Mouse (Mus musculus) CH12.LX (cell line): ENCODE measurements around the gene Ttn. TPM values are rescaled to one million over a fixed set of nuclear protein-coding genes. Genes with fewer than 3 reads are reported as not detected.

Source experiments
- DNase-seq: peaks from one replicate; pipeline ENCODE4 v3.0.0-alpha.2; 2013; ENCODE audit errors: extremely low read depth
- H3K27ac ChIP-seq: 2 replicates; pipeline ENCODE4 v1.5.1; 2012; ENCODE audit warnings: low read depth, mild to moderate bottlenecking, control low read depth, moderate library complexity; ENCODE audit not compliant: insufficient read depth
- H3K27me3 ChIP-seq: replicated peaks from 2 replicates; pipeline ENCODE3; 2012; ENCODE audit warnings: inconsistent platforms
- H3K36me3 ChIP-seq, 2 experiments: replicated peaks in 1 of 2; 2 replicates each; pipeline versions ENCODE3 to v1.6.1; 2012; ENCODE audit warnings: inconsistent platforms in 1 of 2, low read length in 1 of 2, mild to moderate bottlenecking in 1 of 2, mixed read lengths in 1 of 2, moderate library complexity in 1 of 2; ENCODE audit not compliant: control insufficient read depth in 1 of 2, insufficient read depth in 1 of 2
- H3K4me1 ChIP-seq, 2 experiments: 2 replicates each; pipeline ENCODE4 v1.6.1; 2012; ENCODE audit warnings: inconsistent platforms in 1 of 2, moderate library complexity in 1 of 2; ENCODE audit not compliant: insufficient read depth in 2 of 2, control insufficient read depth in 1 of 2
- H3K4me2 ChIP-seq: 2 replicates; pipeline ENCODE4 v1.6.1; 2012; ENCODE audit warnings: low read depth, mild to moderate bottlenecking, control low read depth; ENCODE audit not compliant: poor library complexity, insufficient read depth, severe bottlenecking
- H3K4me3 ChIP-seq, 3 experiments: fragments of 150-350 bp in 1 of 3; sonication (generic) in 1 of 3; replicated peaks in 1 of 3; 2 replicates each; pipeline versions ENCODE3 to v1.5.1; 2011 to 2012; ENCODE audit warnings: low read depth in 2 of 3, low read length in 2 of 3, mild to moderate bottlenecking in 2 of 3, moderate library complexity in 2 of 3, control low read depth in 1 of 3, improper control_type of control experiment in 1 of 3, inconsistent platforms in 1 of 3, mixed read lengths in 1 of 3; ENCODE audit not compliant: poor library complexity in 1 of 3
- H3K79me2 ChIP-seq: replicated peaks from 2 replicates; pipeline ENCODE4 v1.6.1; 2012; ENCODE audit warnings: mild to moderate bottlenecking, moderate library complexity; ENCODE audit not compliant: control insufficient read depth, poor library complexity, insufficient read depth, severe bottlenecking; ENCODE audit errors: extremely low read depth
- H3K9ac ChIP-seq: 2 replicates; pipeline ENCODE4 v1.6.1; 2012; ENCODE audit warnings: low read depth, mild to moderate bottlenecking, control low read depth, moderate library complexity; ENCODE audit not compliant: insufficient read depth
- H3K9me3 ChIP-seq: replicated peaks from 2 replicates; pipeline ENCODE3; 2012; ENCODE audit warnings: low read length, inconsistent platforms, mixed read lengths
- BHLHE40 ChIP-seq: IDR thresholded peaks from 2 replicates; pipeline ENCODE4 v1.6.1; 2011; ENCODE audit warnings: mild to moderate bottlenecking, low read depth, low read length, improper control_type of control experiment
- CHD1 ChIP-seq: IDR thresholded peaks from 2 replicates; pipeline ENCODE4 v1.6.1; 2012; ENCODE audit warnings: low read depth, low read length, improper control_type of control experiment, inconsistent platforms
- CHD2 ChIP-seq: IDR thresholded peaks from 2 replicates; pipeline ENCODE4 v1.6.1; 2011; ENCODE audit warnings: low read length, improper control_type of control experiment
- CTCF ChIP-seq, 2 experiments: IDR thresholded peaks in 1 of 2; conservative IDR thresholded peaks in 1 of 2; 2 replicates each; pipeline ENCODE4 v1.5.1; 2011 to 2012; ENCODE audit warnings: low read depth in 2 of 2, low read length in 2 of 2, improper control_type of control experiment in 1 of 2, inconsistent platforms in 1 of 2, mild to moderate bottlenecking in 1 of 2, moderate library complexity in 1 of 2
- EP300 ChIP-seq: IDR thresholded peaks from 2 replicates; pipeline ENCODE4 v1.6.1; 2011; ENCODE audit warnings: low read length, improper control_type of control experiment
- ETS1 ChIP-seq: conservative IDR thresholded peaks from 2 replicates; pipeline ENCODE4 v1.6.1; 2012; ENCODE audit warnings: low read depth, mild to moderate bottlenecking, inconsistent platforms, low read length, improper control_type of control experiment, moderate library complexity
- GABPA ChIP-seq: IDR thresholded peaks from 2 replicates; pipeline ENCODE4 v1.6.1; 2012; ENCODE audit warnings: low read depth, low read length, improper control_type of control experiment, inconsistent platforms; ENCODE audit not compliant: insufficient replicate concordance
- HCFC1 ChIP-seq: IDR thresholded peaks from 2 replicates; pipeline ENCODE4 v1.6.1; 2012; ENCODE audit warnings: low read depth, mild to moderate bottlenecking, inconsistent platforms, low read length, improper control_type of control experiment
- IRF4 ChIP-seq: IDR thresholded peaks from 2 replicates; pipeline ENCODE4 v1.6.1; 2014; ENCODE audit warnings: low read depth, mild to moderate bottlenecking, inconsistent platforms, low read length, improper control_type of control experiment
- JUN ChIP-seq: IDR thresholded peaks from 2 replicates; pipeline ENCODE4 v1.6.1; 2011; ENCODE audit warnings: low read depth, mild to moderate bottlenecking, low read length, improper control_type of control experiment, moderate library complexity; ENCODE audit not compliant: insufficient read depth
- JUND ChIP-seq: conservative IDR thresholded peaks from 2 replicates; pipeline ENCODE4 v1.6.1; 2011; ENCODE audit warnings: low read depth, low read length, improper control_type of control experiment
- MAFK ChIP-seq: IDR thresholded peaks from 2 replicates; pipeline ENCODE4 v1.6.1; 2011; ENCODE audit warnings: low read length, improper control_type of control experiment; ENCODE audit not compliant: insufficient replicate concordance
- MEF2A ChIP-seq: IDR thresholded peaks from 2 replicates; pipeline ENCODE4 v1.6.1; 2014; ENCODE audit warnings: low read depth, mild to moderate bottlenecking, inconsistent platforms, low read length, improper control_type of control experiment, borderline replicate concordance
- NELFE ChIP-seq: IDR thresholded peaks from 2 replicates; pipeline ENCODE4 v1.6.1; 2011; ENCODE audit warnings: low read depth, low read length, improper control_type of control experiment
- PAX5 ChIP-seq: IDR thresholded peaks from 2 replicates; pipeline ENCODE4 v1.6.1; 2012; ENCODE audit warnings: low read length, inconsistent platforms, mixed read lengths
- POLR2A ChIP-seq: IDR thresholded peaks from 2 replicates; pipeline ENCODE4 v1.6.1; 2011; ENCODE audit warnings: low read depth, mild to moderate bottlenecking, improper control_type of control experiment, low read length
- POLR2AphosphoS2 ChIP-seq: IDR thresholded peaks from 2 replicates; pipeline ENCODE4 v1.6.1; 2011; ENCODE audit warnings: low read depth, low read length, improper control_type of control experiment
- RCOR1 ChIP-seq: conservative IDR thresholded peaks from 2 replicates; pipeline ENCODE4 v1.6.1; 2012; ENCODE audit warnings: low read depth, mild to moderate bottlenecking, inconsistent platforms, low read length, improper control_type of control experiment
- SIN3A ChIP-seq: IDR thresholded peaks from 2 replicates; pipeline ENCODE4 v1.6.1; 2012; ENCODE audit warnings: low read length, improper control_type of control experiment, inconsistent platforms
- SMC3 ChIP-seq: IDR thresholded peaks from 2 replicates; pipeline ENCODE4 v1.6.1; 2011; ENCODE audit warnings: low read depth, low read length, improper control_type of control experiment
- TBP ChIP-seq: conservative IDR thresholded peaks from 2 replicates; pipeline ENCODE4 v1.6.1; 2011; ENCODE audit warnings: low read depth, low read length, improper control_type of control experiment
- TCF12 ChIP-seq: IDR thresholded peaks from 2 replicates; pipeline ENCODE4 v1.6.1; 2014; ENCODE audit warnings: low read depth, mild to moderate bottlenecking, inconsistent platforms, low read length, improper control_type of control experiment
- UBTF ChIP-seq: IDR thresholded peaks from 2 replicates; pipeline ENCODE4 v1.6.1; 2012; ENCODE audit warnings: low read depth, mild to moderate bottlenecking, inconsistent platforms, low read length, improper control_type of control experiment, moderate library complexity
- USF1 ChIP-seq: IDR thresholded peaks from 2 replicates; pipeline ENCODE4 v1.6.1; 2014; ENCODE audit warnings: low read depth, mild to moderate bottlenecking, inconsistent platforms, low read length, improper control_type of control experiment
- ZC3H11A ChIP-seq: IDR thresholded peaks from 2 replicates; pipeline ENCODE4 v1.6.1; 2012; ENCODE audit warnings: low read depth, mild to moderate bottlenecking, inconsistent platforms, low read length, improper control_type of control experiment
- ZKSCAN1 ChIP-seq: IDR thresholded peaks from 2 replicates; pipeline ENCODE4 v1.6.1; 2012; ENCODE audit warnings: low read depth, inconsistent platforms, low read length, improper control_type of control experiment, borderline replicate concordance
- ZNF384 ChIP-seq: IDR thresholded peaks from 2 replicates; pipeline ENCODE4 v1.6.1; 2012; ENCODE audit warnings: low read depth, low read length, improper control_type of control experiment, inconsistent platforms
- dilution Hi-C: fragments of 300-500 bp; cut with MboI; formaldehyde crosslinking; loops from 2 replicates; pipeline ENCODE4 v1.14.3; 2020; ENCODE audit warnings: low sequenced_read_pairs; ENCODE audit not compliant: extremely low pct_unique_long_range_greater_than_20kb, extremely low pct_ligation_motif_present
- in situ Hi-C: fragments of 300-500 bp; cut with MboI; formaldehyde crosslinking; loops from 3 replicates; pipeline ENCODE4 v1.14.3; 2019; ENCODE audit warnings: low sequenced_read_pairs, low pct_ligation_motif_present, low pct_unique_long_range_greater_than_20kb, mixed read lengths
- polyA plus RNA-seq: library from polyadenylated mRNA; unstranded; fragments of >175 nt; gene quantifications from 2 replicates; pipeline ENCODE4 v1.2.1, GENCODE M21; 2012; ENCODE audit warnings: low read depth; ENCODE audit not compliant: insufficient read length
- total RNA-seq, 2 experiments: library from RNA; depleted of rRNA; stranded (reverse); fragments of 300-350 nt in 1 of 2; fragments of >200 nt in 1 of 2; gene quantifications; 2 replicates each; pipeline ENCODE4 v1.2.3; 2012 to 2014

Ttn gene
- total and polyA plus RNA-seq, 3 experiments: 0.23 to 4.2 (median 0.60) TPM

DNA sequence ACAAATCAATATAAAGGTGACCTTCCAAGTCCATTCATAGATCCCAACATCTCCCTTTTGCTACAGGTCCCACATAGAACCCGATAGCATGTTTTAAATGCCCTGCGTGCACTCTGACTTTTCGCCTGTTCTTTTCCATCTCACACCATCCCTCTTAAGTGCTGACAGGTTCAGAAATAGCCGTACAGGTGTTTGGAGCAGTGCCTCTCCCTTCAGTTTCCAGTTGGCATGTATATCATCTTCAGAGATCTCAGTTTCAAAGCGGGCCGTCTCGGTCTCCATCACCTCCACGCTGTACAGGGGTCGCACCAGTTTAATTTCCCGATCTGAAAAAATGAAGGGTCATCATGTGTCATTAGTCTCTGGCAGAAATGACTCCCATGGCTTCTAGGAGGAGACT lies 174.0 kb downstream of the Ttn start:
- no peak for TF ChIP-seq CHD1
- no peak for TF ChIP-seq JUND
- TF ChIP-seq USF1: no peak
- no peak for TF ChIP-seq ZC3H11A
- no peak for TF ChIP-seq TCF12
- no peak for TF ChIP-seq MEF2A
- TF ChIP-seq SIN3A: no peak
- no peak for TF ChIP-seq POLR2AphosphoS2
- no peak for TF ChIP-seq ZNF384
- TF ChIP-seq PAX5: no peak
- TF ChIP-seq MAFK: no peak
- no peak for TF ChIP-seq RCOR1
- no peak for TF ChIP-seq ZKSCAN1
- TF ChIP-seq CHD2: no peak
- no peak for TF ChIP-seq TBP
- TF ChIP-seq SMC3: no peak
- no peak for TF ChIP-seq BHLHE40
- no peak for TF ChIP-seq GABPA
- Histone ChIP-seq H3K27ac (no peak overlapping the region), H3K4me3 (no peak overlapping the region), H3K27me3 (no peaks in the 10 kb centered on the region), H3K4me2 (no peak overlapping the region), H3K79me2 (no peaks in the 10 kb centered on the region; the same call in 1 of the 2 replicates), H3K9me3 (no peaks in the 10 kb centered on the region), H3K4me1 (peaks cover 3 to 25% of the 10 kb centered on the region in 2 experiments; a peak in 3 of 4 replicates), H3K9ac (no peak overlapping the region), H3K36me3 (peaks cover 3 to 19% of the 10 kb centered on the region in 2 experiments)
- no peak for DNase-seq
- dilution Hi-C loops (no loop called here), in situ Hi-C loops (no loop called here)

- Histone ChIP-seq H3K4me2 (no peak overlapping the region), H3K9ac (no peak overlapping the region), H3K36me3 (peaks cover 3 to 19% of the 10 kb centered on the region in 2 experiments), H3K27ac (no peak overlapping the region), H3K4me1 (peaks cover 0 to 26% of the 10 kb centered on the region in 2 experiments; a peak in 3 of 4 replicates), H3K79me2 (no peaks in the 10 kb centered on the region; the same call in 1 of the 2 replicates), H3K9me3 (no peaks in the 10 kb centered on the region), H3K4me3 (no peak overlapping the region), H3K27me3 (no peaks in the 10 kb centered on the region)
- in situ Hi-C loops: no loop called here
- TF ChIP-seq JUND (no peak), CTCF (conservative IDR thresholded peaks at IDR 0.05 in 1 of 2, IDR thresholded peaks at IDR 0.05 in 1 of 2; ENCODE audit: low read depth in 2 of 2, low read length in 2 of 2) (no peak), ZKSCAN1 (no peak), POLR2A (no peak), UBTF (no peak), USF1 (no peak), ETS1 (no peak), SIN3A (no peak), HCFC1 (no peak), POLR2AphosphoS2 (no peak), EP300 (no peak), ZC3H11A (no peak), IRF4 (no peak), PAX5 (no peak), MEF2A (no peak), JUN (no peak), NELFE (no peak), TCF12 (no peak)
- dilution Hi-C loops: no loop called here
- DNase-seq: no peak
Measured at GRCm38 (mm10) chr2:76807284-76807683, 175.1 kb downstream of the Ttn start.
